Mouse (Mus musculus) neural tube, embryonic 11.5 days (tissue): ENCODE data around the gene Gfm2. TPM values are rescaled to one million over a fixed set of nuclear protein-coding genes. Genes with fewer than 3 reads are reported as not detected.
"Not testable (repeated sequence)": the region's sequence is repeated elsewhere in the genome, so short reads cannot be mapped to it uniquely, and the experiment has no call there.

Experiments
- ATAC-seq: fragments of 200-750 bp; cut with Nextera tagmentation; 2 replicates; pipeline ENCODE4 v1.8.0; 2017; ENCODE audit warnings: moderate number of reproducible peaks, mild to moderate bottlenecking, moderate TSS enrichment, moderate library complexity; ENCODE audit not compliant: insufficient read depth, low FRiP score, low TSS enrichment
- DNase-seq: peaks from one replicate; pipeline ENCODE4 v3.0.0-alpha.2; 2015; ENCODE audit warnings: low spot score
- H3K27ac ChIP-seq: fragments of 300-500 bp; sonication (generic); 2 replicates; pipeline ENCODE4 v1.5.1; 2014; ENCODE audit warnings: low read depth, mild to moderate bottlenecking, low read length
- H3K27me3 ChIP-seq: fragments of 300-500 bp; sonication (generic); 2 replicates; pipeline ENCODE4 v1.6.1; 2014; ENCODE audit warnings: mild to moderate bottlenecking, low read length, mixed read lengths; ENCODE audit not compliant: control insufficient read depth, insufficient read depth
- H3K36me3 ChIP-seq: fragments of 300-500 bp; sonication (generic); 2 replicates; pipeline ENCODE4 v1.6.1; 2014; ENCODE audit warnings: mild to moderate bottlenecking, low read length, moderate library complexity, mixed read lengths; ENCODE audit not compliant: control insufficient read depth, insufficient read depth
- H3K4me1 ChIP-seq: fragments of 300-500 bp; sonication (generic); 2 replicates; pipeline ENCODE4 v1.6.1; 2014; ENCODE audit warnings: low read length, mixed read lengths; ENCODE audit not compliant: control insufficient read depth, insufficient read depth
- H3K4me2 ChIP-seq: fragments of 300-500 bp; sonication (generic); 2 replicates; pipeline ENCODE4 v1.6.1; 2014; ENCODE audit warnings: low read depth, mild to moderate bottlenecking, moderate library complexity
- H3K4me3 ChIP-seq: fragments of 300-500 bp; sonication (generic); 2 replicates; pipeline ENCODE4 v1.5.1; 2014; ENCODE audit warnings: low read depth, low read length
- H3K9ac ChIP-seq: fragments of 300-500 bp; sonication (generic); 2 replicates; pipeline ENCODE4 v1.6.1; 2014; ENCODE audit warnings: mild to moderate bottlenecking, low read length
- H3K9me3 ChIP-seq: fragments of 300-500 bp; sonication (generic); 2 replicates; pipeline ENCODE4 v1.6.1; 2016; ENCODE audit warnings: low read length; ENCODE audit not compliant: control insufficient read depth
- WGBS: fragments of 180-500 bp; shearing (Covaris S2); extraction: QIAGEN DNeasy Blood & Tissue Kit; methylation state at CpG from one replicate; pipeline ENCODE4 v1.1.7; 2014; 5-methylcytosine and 5-hydroxymethylcytosine counted together
- polyA plus RNA-seq: library from polyadenylated mRNA; unstranded; fragments of >200 nt; fragmentation: Nextera tagmentation; extraction: Ambion mirVana; gene quantifications from 2 replicates; pipeline ENCODE4 v1.2.1, GENCODE M21; 2014

Gfm2 gene
- 34.5 and 39.6 TPM in 2 replicates for polyA plus RNA-seq

GRCm38 (mm10) chr13:97137466-97138400 is at the start of gene Gfm2, which contains the start of gene Nsa2:
Gene Gfm2 (plus strand): TSS chr13:97137937.
Gene Nsa2 (minus strand): TSS chr13:97137937.
- 0 out of 2 replicates have a peak, but pooled peaks cover 2% of the 10 kb centered on the region for H3K4me1 ChIP-seq
- under 1% methylated on average over 57 of the region's 57 CpGs for WGBS
- H3K36me3 ChIP-seq: peaks cover 1% of the 10 kb centered on the region; the same call in 1 of the 2 replicates
- peak within 1 kb of the TSS; percentile 58 for H3K4me2 ChIP-seq
- H3K27ac ChIP-seq: peak within 1 kb of the TSS; percentile 83; the same call in 1 of the 2 replicates
- no peaks in the 10 kb centered on the region for H3K27me3 ChIP-seq
- H3K9ac ChIP-seq: peak within 1 kb of the TSS; percentile 92
- ATAC-seq: peak; percentile 91
- peak within 1 kb of the TSS; percentile 92 for H3K4me3 ChIP-seq
- DNase-seq: peak; percentile 93
- no peaks in the 10 kb centered on the region for H3K9me3 ChIP-seq

- Histone ChIP-seq H3K9me3 (no peaks in the 10 kb centered on the region), H3K4me2 (no peak overlapping the region), H3K27me3 (no peaks in the 10 kb centered on the region), H3K9ac (no peak overlapping the region), H3K27ac (no peak overlapping the region), H3K4me3 (no peak overlapping the region), H3K36me3 (no peaks in the 10 kb centered on the region), H3K4me1 (no peaks in the 10 kb centered on the region)
- WGBS: 85% methylated on average over 3 of the region's 3 CpGs
- ATAC-seq (no peak), DNase-seq (no peak)
Observed at GRCm38 (mm10) chr13:97088183-97088582, 49.6 kb upstream of the Gfm2 start.

GRCm38 (mm10) chr13:97095726-97096125 is 42.0 kb upstream of the Gfm2 start:
- no peak overlapping the region for H3K4me2 ChIP-seq
- no peak overlapping the region for H3K4me3 ChIP-seq
- H3K9ac ChIP-seq: no peak overlapping the region
- H3K4me1 ChIP-seq: no peaks in the 10 kb centered on the region
- H3K27me3 ChIP-seq: no peaks in the 10 kb centered on the region
- DNase-seq: no peak
- no peaks in the 10 kb centered on the region for H3K9me3 ChIP-seq
- no peak for ATAC-seq
- no peaks in the 10 kb centered on the region for H3K36me3 ChIP-seq
- H3K27ac ChIP-seq: no peak overlapping the region
- WGBS: 94% methylated on average over 4 of the region's 4 CpGs

- no peaks in the 10 kb centered on the region for H3K36me3 ChIP-seq
- no peaks in the 10 kb centered on the region for H3K4me1 ChIP-seq
- no peak within 1 kb of the TSS for H3K9ac ChIP-seq
- DNase-seq (peak; percentile 48), ATAC-seq (no peak)
- H3K4me3 ChIP-seq: no peak within 1 kb of the TSS
- H3K27me3 ChIP-seq: no peaks in the 10 kb centered on the region
- WGBS: 85% methylated on average over 22 of the region's 22 CpGs
- H3K4me2 ChIP-seq: no peak within 1 kb of the TSS
- H3K27ac ChIP-seq: no peak within 1 kb of the TSS
- H3K9me3 ChIP-seq: no peaks in the 10 kb centered on the region
Observed at GRCm38 (mm10) chr13:97099187-97099852, 38.4 kb upstream of the Gfm2 start, which contains the start of gene Gm6169. Gene Gm6169 (minus strand): TSS chr13:97099237.

GRCm38 (mm10) chr13:97104996-97105395 is 32.7 kb upstream of the Gfm2 start:
- no peaks in the 10 kb centered on the region for H3K9me3 ChIP-seq
- H3K27ac ChIP-seq: no peak overlapping the region
- H3K36me3 ChIP-seq: no peaks in the 10 kb centered on the region
- H3K9ac ChIP-seq: no peak overlapping the region
- no peaks in the 10 kb centered on the region for H3K27me3 ChIP-seq
- H3K4me1 ChIP-seq: no peaks in the 10 kb centered on the region
- no peak overlapping the region for H3K4me3 ChIP-seq
- ATAC-seq (no peak), DNase-seq (no peak)
- H3K4me2 ChIP-seq: no peak overlapping the region
- 70% methylated on average over 7 of the region's 7 CpGs for WGBS

- ATAC-seq, H3K36me3 ChIP-seq, H3K4me1 ChIP-seq, DNase-seq, H3K9ac ChIP-seq, H3K27me3 ChIP-seq, H3K9me3 ChIP-seq, H3K27ac ChIP-seq, H3K4me2 ChIP-seq, H3K4me3 ChIP-seq: not testable (repeated sequence)
- 91% methylated on average over 4 of the region's 4 CpGs for WGBS
Observed at GRCm38 (mm10) chr13:97107721-97108120, 30.0 kb upstream of the Gfm2 start.

GRCm38 (mm10) chr13:97109046-97109445 is 28.7 kb upstream of the Gfm2 start:
- Histone ChIP-seq H3K4me1 (no peaks in the 10 kb centered on the region), H3K9ac (no peak overlapping the region), H3K27ac (no peak overlapping the region), H3K27me3 (no peaks in the 10 kb centered on the region), H3K9me3 (no peaks in the 10 kb centered on the region), H3K36me3 (no peaks in the 10 kb centered on the region), H3K4me3 (no peak overlapping the region), H3K4me2 (no peak overlapping the region)
- ATAC-seq: no peak
- 89% methylated on average over 4 of the region's 4 CpGs for WGBS
- no peak for DNase-seq

GRCm38 (mm10) chr13:97121341-97121740 is 16.4 kb upstream of the Gfm2 start:
- Histone ChIP-seq H3K27me3 (no peaks in the 10 kb centered on the region), H3K4me2 (no peak overlapping the region), H3K4me3 (no peak overlapping the region), H3K27ac (no peak overlapping the region), H3K9me3 (no peaks in the 10 kb centered on the region), H3K4me1 (no peaks in the 10 kb centered on the region), H3K36me3 (no peaks in the 10 kb centered on the region; the same call in 1 of the 2 replicates), H3K9ac (no peak overlapping the region)
- 72% methylated on average over 3 of the region's 3 CpGs for WGBS
- DNase-seq (no peak), ATAC-seq (no peak)
